Mouse (Mus musculus): ENCODE results near the gene Lrp4.
"Not testable (repeated sequence)": the region's sequence is repeated elsewhere in the genome, so short reads cannot be mapped to it uniquely, and the experiment has no call there.

The Lrp4 gene

GRCm38 (mm10) chr2:91484698-91485097, 27.4 kb downstream of the Lrp4 start:
- DNase-seq (ENCODE audit: low spot score), result no peak

- DNase-seq (ENCODE audit: low spot score), result no peak
Observed at GRCm38 (mm10) chr2:91485256-91485655, 27.9 kb downstream of the Lrp4 start.

- not testable (repeated sequence) for DNase-seq (ENCODE audit: low spot score)
Observed at GRCm38 (mm10) chr2:91487295-91487694, 30.0 kb downstream of the Lrp4 start.

GRCm38 (mm10) chr2:91492071-91492635, 34.8 kb downstream of the Lrp4 start:
- no peak for DNase-seq (ENCODE audit: low spot score)

GRCm38 (mm10) chr2:91493981-91494380, 36.7 kb downstream of the Lrp4 start:
- DNase-seq (ENCODE audit: low spot score), result no peak

- DNase-seq (ENCODE audit: low spot score), result no peak
Observed at GRCm38 (mm10) chr2:91498093-91498719, 40.9 kb downstream of the Lrp4 start.

GRCm38 (mm10) chr2:91508076-91508475, 50.8 kb downstream of the Lrp4 start:
- no peak for DNase-seq (ENCODE audit: low spot score)

GRCm38 (mm10) chr2:91517186-91517585, 59.9 kb downstream of the Lrp4 start:
- DNase-seq (ENCODE audit: low spot score), result no peak

GRCm38 (mm10) chr2:91526294-91527146, 69.2 kb downstream of the Lrp4 start, which contains the start of gene Ckap5:
TSS of gene Ckap5 (plus strand) at chr2:91526762.
- DNase-seq (ENCODE audit: low spot score), result peak; percentile 80

GRCm38 (mm10) chr2:91527147-91527486, 69.8 kb downstream of the Lrp4 start:
- peak; percentile 15 for DNase-seq (ENCODE audit: low spot score)

GRCm38 (mm10) chr2:91537588-91538205, 80.4 kb downstream of the Lrp4 start:
- peak; percentile 37 for DNase-seq (ENCODE audit: low spot score)
